Mouse (Mus musculus) forelimb bud, embryonic 11.5 days (tissue): ENCODE measurements at regions not wholly inside any gene's neighbourhood (a gene's known extent, or its start where the extent isn't known, plus 50 kb on each side); places are given as distances from the start of the nearest gene placed in this dataset.

Source experiments
- DNase-seq: peaks from one replicate; pipeline ENCODE4 v3.0.0-alpha.2; 2012; ENCODE audit warnings: low read depth, low spot score

DNA sequence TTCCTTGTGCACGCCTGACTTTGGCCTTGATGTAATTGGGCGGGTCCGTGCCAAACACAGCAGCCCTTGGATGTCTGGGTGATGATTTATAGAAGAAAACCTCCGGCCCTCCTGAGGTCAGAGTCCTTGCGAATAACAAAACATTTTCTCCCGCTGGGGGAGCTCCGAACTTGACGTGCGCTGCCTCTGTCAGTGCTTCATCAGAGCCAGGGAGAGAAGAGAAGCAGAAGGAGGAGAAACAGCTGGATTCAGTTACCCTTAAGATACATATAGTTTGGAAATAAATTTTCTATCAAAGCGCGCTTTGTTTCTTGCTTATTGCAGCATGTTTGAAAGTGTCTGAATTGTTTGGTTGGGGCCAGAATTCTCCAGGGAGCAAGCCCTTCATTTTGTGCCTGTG is 225.2 kb upstream of the Myocd start:
- DNase-seq: peak; percentile 36

DNA sequence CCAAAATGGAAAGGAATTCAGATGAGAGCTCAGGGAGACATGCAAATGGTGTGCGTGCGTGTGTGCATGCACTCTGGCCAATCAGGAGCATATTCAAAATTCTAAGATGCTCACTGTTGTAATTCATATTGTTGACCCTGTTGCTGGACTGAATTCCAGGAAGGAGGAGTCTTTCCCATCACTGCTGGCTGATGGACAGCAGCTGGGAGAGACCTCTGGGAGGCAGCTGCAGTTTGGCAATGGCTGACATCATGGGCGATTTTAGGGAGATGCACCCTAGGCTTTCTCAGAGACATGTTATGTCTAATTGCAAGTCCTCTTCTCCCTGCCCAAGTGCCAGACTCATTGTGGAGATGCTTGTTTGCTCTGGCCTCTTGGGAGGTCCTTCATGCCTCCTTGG is 220.6 kb upstream of the Myocd start:
- no peak for DNase-seq

DNA sequence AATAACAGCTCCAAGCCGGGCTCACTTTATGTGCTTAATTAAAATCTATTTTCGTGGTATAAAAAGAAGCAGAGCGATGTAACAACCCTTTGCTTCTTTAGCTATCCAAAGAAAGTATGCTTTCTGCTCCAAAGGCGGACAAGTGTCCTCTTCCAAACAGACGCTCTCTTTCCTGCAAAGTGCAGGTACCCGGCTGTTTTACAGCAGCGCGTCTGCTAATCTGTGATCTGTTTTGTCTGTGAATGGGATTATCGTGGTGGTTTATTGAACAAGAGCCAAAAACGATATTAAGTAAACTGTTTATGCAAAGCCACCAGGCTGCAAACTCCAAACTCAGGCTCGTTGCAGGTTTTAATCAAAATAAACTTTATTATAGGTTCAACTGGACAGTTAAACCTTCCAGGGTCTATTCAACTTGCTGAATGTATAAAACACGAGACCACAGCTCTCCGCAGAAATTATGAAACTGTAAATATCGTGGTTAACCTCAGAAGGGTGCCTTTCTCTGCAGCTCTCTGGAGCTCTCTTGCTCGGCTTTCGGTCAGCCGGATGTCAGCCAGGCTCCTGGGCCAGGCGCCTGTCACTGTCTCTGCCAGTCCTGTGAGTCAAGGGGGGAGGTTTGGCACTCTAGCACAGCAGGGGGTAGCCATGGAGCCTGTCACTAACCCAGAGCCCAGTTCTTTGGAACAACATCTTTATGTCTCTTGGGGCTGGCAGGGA is 206.2 kb upstream of the Myocd start:
- DNase-seq: no peak

DNA sequence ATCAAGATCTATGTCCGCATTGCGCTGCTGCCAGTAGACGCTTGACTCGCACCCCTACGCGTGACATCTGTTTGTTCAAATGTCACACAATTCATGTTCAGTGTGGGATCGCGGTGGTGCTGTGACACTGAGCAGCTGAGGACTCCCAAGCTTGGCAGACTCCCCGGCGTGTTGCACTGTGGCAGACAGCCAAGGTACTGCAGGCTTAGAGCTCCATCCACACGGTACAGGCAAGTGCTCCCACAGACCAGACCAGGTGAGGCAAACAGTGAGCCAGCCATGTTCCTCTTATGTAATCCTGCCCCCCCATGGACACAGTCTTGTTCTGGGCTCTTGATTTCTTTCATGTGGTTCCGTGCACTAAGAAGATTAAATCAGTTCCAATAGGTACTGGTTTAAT is 205.5 kb upstream of the Myocd start:
- DNase-seq: no peak

DNA sequence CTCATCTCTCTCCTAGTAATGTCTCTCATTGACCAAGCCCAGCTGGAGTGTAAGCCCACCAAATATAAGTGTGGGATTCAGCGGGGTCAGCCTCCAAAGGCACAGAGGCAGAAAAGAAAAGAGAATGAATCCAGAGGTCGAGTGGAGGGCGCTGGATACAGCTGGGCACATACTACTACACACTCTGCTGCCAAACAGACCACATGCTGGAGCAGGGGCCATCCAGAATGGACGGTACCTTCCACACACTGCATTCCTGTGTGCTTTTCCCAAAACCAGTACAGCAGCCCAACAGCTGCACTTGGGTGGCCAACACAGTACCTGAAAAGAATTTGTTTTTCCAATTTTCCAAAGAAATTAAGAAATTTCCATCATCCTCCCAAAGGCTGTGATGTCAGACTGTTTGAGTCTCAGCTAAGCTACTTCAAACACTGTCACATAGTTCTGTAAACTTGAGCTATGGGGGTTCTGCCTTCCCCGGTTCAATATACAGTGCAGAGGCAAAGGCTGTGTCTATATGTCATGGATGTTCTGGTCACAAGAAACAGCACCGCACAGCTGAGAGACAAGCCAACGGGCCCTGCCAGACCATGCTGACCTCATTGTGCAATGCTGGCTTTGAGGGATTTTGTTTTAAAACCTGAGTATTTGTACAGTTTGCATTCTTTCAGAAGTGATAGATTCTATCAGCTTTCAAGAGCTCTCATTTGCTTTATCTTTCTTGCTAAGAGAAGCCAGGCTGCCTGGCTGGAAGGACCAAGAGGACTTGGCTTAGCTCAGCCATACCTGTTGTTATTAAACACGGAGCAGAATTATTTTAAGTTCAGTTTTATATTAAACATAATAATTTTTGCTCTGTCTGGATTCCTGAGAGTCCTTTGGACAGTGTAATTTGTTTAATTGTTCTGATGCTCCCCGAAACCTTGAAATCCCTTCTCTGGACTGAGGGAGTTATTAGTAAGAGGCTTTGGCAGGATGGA is 200.3 kb upstream of the Myocd start:
- no peak for DNase-seq

DNA sequence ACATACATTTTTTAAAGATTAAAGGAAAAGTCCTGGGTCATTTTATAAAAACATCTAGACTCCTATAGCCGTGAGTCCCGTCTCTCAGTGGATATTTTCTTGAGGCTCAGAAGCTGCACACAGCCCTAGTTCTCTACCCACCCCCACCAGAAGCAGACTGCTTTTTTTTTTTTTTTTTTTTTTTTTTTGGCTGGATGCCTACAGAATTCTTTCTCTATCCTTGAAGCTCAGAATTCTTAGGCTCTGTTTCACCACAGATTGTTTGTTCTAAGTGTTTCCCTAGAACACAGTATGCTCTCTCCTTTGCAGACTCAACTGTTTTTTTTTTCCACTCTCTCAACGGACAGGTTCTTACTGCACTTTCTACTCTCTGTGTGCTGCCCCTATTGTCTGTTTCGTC is 191.3 kb upstream of the Myocd start:
- no peak for DNase-seq

DNA sequence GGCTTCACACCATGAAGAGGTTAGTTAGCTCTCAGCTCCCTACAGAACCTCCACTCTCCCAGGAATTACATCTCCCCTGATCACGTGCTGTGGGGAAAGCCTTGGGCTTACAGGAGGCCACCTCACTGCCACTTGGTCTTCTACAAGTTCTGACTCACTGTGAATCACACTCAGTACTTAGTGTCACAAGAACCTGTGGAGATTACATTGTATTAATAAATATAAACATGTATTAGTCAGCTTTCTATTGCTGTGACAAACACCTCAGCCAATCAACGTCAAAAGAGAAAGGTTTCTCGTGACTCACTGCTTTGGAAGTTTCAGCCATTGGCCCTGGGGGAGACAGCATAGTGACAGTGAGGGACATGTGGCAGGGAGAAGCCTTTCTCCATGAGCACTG is 178.6 kb upstream of the Myocd start:
- DNase-seq: no peak

DNA sequence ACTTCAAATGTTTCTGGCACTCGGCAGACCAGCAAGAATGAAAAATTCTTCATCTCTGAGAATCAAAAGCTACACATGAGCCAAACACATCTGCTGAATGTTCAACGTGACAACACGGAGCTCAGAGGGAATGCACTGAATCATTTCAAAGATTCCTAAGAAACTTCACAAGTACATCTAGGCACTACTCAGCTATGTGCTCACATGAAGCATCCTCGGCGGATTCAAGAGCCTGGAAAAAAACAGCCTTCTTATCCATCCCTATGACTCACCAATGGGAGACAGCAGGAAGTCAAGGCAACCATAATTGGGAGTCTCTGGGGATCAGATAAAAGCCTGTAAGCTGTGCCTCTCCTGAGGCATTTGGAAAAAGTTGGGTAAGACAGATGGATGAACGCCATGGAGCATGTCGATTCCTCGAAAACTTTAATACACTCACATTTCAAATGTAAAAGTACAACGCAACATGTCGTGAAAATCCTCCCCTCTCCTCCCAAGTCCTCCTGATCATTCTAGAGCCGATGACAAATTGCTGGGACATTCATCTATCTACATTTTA is 173.8 kb upstream of the Myocd start:
- DNase-seq: no peak

DNA sequence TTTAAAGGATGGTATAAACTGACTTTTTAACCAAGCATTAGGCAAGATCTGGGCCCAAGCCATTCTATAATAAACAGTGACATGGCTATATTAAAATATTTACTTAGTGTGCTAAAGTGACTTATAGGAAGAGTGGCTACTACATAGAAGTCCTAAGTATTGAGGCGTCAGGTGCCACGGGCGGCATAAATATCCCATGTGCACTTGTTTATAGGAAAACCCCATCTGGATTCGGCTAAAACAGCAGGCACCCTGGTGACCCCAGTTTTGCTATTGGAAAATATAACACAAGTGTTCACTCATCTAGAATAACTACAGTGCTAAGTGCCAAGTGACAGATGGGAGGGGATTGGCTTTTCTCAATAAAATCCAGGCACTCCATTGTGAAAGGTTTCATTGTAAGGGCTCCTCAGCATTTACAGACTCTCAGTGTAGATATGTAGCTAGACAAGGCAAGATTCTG is 165.9 kb upstream of the Myocd start:
- peak; percentile 39 for DNase-seq

DNA sequence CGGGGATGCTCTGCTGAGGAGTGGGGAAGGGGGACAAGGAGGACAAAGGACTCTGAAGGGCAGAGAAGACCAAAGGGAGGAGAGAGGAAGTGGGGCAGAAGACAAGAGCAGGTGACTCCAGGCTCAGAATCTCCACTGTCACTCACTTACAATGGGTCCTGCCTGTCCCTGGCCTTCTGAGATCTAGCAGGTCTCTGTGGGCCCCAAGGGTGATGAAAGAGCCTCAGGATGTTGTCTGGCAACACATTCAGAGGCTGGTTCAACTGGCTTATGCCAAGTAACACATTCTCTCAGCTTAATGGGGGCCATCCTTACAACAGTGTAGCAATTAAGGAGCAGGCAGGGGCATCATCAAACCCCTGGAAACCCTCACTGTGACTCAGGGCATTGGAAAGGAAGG is 152.1 kb upstream of the Myocd start:
- no peak for DNase-seq

DNA sequence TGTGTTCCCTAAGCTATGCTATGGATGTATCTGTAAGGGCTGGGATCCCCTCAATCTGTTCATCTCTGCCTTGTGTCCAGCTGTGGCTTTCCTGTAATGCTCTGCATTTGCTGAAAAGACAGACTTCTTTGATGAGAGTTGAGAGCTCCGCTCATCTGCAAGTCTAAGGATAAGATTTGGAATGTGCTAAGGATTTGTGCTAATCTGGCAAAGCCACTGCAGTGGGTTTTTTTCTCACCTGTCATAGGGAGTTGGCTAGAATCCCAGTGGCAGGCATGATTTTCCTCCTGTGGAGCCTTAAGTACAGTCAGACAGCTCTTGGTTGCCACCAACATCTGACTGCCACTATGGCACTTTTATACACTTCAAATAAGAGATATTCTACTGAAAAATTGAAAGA is 138.8 kb upstream of the Myocd start:
- no peak for DNase-seq

DNA sequence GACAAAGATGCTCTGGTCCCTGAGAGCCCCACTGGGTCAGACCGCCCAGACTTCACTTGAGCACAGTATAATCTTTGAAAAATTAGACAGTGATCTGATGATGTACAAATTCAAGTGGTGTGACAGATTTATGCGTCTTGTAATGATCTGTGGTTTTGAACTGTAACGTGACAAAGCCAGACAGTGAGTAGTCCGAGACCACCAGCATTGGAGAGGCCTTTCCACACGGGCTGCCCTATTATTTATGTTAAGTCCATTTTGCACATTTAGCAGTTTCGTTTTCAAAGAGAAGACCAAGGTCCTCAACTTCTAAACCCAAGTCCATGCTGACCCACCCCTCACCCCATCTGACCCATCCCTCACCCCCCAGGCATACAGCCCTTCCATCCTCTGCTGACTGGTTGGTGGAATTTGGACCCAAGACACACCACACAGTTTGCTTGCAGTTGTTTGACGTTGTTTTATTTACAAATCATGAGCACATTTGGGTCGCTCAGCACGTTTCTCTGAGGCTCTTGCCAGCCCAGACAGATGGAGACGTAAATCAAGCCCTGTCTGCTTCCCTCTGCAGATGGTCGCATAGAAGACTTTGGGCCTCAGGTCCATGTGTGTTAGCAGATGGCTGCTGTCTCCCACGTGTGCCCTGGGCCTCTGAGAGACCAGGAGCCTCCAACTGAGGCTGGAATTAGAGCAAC is 132.8 kb upstream of the Myocd start:
- DNase-seq: no peak

DNA sequence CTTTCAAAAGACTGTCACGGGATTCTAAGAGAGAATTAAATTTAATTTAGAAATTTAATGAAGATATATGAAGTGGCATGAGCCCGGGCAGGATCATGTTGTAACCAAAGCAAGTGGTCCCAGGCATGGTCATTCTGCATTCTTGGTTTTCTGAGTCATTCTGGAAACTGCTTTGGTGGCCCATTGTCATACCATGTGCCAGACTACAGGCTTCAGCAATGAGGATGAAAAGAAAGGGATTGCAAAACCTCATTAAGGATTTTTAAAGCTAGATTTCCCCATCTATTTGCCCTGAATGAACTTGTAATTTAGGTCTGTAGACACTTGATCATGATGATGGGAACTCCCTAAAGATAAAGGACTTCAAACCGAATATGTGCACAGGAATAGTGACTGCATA is 119.4 kb upstream of the Myocd start:
- no peak for DNase-seq

DNA sequence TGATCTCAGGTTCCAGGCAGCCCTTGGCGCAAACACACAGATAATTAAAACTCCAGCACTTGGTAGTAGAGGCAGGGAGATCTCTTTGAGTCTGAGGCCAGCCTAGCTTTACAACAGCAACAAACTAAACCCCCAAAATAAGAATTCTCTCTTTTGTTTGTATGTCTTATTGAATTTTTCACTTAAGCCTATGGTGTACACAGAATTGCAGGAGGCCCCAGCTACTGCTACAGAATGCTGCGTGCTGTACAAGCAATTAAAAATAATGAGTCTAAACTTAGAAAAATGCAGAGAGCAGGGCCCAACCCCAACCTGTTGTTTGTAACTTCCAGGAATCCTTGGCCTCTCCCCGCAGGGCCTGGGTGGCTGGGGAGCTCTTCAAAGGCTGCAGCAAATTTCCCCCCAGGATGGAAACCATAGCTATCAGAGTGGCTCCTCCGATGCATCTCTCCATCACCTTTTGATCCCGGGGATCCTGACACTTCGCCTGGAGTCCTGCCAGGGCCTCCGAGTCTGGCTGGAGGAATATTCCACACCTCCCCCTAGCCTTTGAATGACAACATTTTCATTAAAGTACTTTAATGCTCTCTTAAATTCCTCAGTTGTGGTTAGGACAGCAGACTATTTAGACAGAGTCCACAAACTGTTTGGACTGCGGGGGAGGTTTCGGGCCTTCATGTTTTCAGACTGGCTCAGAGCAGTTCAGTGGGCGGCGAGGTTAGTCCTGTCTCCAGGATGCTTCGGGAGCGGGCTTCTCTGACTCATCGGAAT is 116.7 kb upstream of the Myocd start:
- peak; percentile 35 for DNase-seq

DNA sequence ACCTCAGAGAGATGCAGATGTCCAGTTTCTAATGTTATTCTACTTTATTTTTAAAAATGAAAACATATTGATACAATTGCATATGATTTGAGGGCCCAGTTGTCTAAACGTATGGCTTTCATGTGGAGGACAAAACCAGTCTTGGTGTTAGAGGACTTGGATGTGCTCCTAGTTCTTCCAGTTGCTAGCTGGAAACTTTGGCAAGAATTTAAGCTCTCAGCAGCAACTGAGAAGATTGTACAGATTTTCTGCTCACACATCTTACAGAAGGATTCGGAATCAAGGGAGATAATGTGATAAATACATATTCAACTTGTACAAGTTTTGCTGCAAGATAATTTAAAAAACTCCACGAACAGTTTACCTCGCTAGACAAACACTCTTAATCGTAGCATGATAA is 105.6 kb upstream of the Myocd start:
- no peak for DNase-seq

DNA sequence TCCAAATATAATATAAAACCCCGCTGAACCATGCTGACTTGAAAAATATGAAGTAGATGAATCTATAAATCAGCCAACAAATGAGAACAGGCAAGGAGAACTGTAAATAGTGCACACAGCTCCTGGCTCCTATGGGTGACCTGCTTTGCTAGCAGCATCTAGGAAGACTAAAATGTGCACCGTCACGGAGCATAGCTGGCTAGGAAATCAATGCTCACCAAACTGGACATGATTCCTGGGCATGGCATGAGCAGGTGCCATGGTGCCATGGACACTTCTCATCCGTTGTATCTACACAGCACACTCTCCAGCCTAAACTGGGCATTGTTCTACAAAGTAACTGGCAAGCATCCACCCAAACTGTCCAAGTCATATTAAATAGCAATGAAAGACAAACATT is 103.3 kb upstream of the Myocd start:
- no peak for DNase-seq

DNA sequence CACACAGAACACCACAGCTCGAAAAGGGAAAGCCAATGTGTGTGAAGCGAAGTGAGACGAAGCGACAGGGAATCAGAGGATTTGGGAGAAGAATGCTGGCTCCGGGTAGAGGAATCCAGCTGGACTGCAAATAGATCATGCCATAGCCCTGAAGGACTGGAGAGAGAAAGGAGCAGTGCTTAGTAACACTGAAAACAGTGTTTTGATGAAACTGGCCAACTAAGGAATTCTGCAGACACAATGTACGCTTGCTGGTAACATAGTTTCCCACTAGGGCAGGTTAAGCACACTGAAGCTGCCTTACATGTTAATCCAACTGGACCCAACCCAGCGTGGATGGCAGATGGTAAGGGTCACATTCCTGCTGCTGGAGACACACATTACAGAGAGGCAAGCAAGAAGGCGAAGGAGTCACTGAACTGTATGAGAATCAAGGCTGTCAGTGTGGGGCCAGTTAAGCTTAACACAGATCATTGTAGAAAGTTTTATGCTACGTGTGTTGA is 102.6 kb upstream of the Myocd start:
- no peak for DNase-seq

DNA sequence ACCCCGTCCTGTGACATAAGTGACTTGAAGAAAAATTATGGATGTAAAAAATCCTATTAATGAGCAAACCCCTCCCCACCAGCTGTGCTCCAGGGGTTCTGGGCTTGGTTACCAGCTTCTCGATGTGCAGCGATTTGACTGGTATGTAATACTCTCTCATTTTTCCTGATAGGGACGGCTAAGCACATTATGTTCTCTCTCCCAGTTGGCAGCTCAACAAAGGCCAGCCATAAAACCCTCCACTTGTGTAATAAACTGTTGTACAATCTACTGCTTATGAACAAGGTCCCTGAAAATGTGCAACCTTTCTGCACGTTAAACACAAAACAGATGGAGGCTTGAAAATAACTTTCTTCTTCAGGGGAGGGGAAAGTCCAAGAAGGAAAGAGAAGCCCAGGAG is 98.0 kb upstream of the Myocd start:
- DNase-seq: peak; percentile 33

DNA sequence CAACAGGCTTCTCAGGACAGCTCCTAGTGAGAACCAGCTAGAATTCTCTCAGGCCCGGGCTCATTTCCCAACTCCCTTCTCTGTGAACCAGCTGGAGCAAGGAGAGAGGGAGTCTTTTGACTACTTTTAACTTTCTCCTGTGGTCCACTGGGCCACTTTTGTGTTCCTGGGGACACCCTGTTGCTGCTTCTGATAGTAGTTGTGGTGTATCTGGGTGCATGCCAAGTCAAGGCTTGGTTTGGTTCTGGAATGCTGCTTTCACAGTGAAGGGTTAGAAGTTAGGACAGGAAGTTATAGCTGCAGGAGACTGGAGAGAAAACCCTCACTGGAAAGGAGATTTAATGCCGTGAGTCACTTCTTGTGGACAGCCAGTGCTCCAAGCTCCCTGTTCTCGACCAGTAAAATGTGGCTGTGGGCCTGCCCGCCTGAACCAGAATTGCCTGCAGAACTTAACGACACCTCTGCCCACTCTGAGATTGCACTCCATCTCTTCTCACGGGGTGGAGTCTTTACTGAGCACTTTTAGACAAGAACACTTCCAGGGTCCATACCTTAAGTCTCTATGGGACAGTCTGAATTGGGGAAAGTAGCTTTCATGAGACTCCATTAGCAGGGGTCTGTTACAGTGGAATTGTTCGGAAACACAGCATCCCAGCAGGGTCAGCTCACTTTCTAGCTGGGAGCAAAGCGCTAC is 97.0 kb upstream of the Myocd start:
- DNase-seq: no peak
